Mouse (Mus musculus): ENCODE measurements at regions not wholly inside any gene's neighbourhood (a gene's known extent, or its start where the extent isn't known, plus 50 kb on each side); places are given as distances from the start of the nearest gene placed in this dataset.

GRCm38 (mm10) chr9:72196626-72197330 lies 77.9 kb upstream of the Zfp280d start:
- no peak for TF ChIP-seq GATA1 (IDR thresholded peaks at IDR 0.05; ENCODE audit: borderline replicate concordance, low read length)
- TF ChIP-seq FLI1 (IDR thresholded peaks at IDR 0.05; ENCODE audit: low read length) = no peak

Data from megakaryocyte, embryonic 14.5 days (primary cell).